Mouse (Mus musculus) neural tube, embryonic 10.5 days (tissue): Measurements from ENCODE around the gene Pomgnt2.
A peak's percentile ranks its signal among the peaks of the same experiment; 100 is the strongest.

Source experiments
- DNase-seq: peaks from one replicate; pipeline ENCODE4 v3.0.0-alpha.2; 2017; ENCODE audit warnings: low spot score; ENCODE audit errors: extremely low spot score

Gene Pomgnt2

DNA sequence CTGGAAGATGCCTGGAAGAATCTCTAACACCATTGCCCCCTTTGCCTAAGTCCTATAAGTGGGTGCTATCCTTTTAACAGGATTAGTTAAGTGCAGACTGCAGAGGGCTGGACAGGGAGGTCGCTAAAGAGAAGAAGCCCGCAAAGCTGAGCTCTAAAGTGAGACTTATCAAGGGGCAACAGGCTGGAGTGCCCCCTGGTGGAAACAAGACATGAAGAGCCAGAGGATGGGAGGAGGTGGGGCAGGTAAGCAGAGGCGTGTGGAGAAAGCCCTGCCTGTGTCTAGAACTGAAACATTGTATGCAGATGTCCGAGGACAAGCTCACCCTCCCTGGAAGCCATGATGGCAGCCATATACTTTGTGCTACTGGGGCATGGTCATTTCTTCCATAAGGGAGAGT, 16.7 kb upstream of the Pomgnt2 start:
- DNase-seq = no peak

DNA sequence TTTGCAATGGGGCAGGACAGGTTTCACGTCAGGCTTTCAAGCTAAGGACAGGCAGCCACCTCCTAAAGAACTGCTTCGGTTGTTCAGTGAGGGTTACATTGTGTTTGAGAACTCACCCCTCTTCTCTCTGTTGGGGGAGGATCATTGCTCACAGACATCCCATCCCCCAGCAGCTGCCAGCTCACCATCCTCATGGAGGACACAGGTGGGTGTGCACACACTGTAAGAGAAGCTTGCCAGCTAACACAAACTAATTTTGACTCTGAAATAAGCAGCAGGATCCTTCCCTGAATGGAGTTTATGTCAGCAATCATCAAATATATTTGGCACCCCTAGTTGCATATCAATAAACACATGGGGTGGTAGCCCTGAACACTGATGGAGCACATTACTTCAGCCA, 15.9 kb upstream of the Pomgnt2 start:
- no peak for DNase-seq

DNA sequence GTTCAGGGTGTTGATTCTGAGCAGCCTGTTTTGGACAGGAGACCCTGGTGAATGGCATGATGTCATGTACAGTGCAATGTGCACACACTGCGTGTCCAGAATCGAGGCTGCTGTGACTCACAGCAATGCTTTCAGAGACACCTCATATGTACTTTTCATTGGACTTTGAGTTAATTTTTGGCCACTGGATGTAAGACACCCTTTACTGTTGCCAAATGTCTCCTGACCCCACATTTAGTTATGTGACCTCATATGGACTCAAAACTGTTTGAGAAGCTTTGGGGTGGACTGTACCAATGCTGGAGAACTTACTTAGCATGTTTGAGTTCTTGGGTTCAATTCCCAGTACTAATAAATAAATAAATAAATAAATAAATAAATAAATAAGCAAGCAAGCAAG, 13.8 kb upstream of the Pomgnt2 start:
- DNase-seq = no peak

DNA sequence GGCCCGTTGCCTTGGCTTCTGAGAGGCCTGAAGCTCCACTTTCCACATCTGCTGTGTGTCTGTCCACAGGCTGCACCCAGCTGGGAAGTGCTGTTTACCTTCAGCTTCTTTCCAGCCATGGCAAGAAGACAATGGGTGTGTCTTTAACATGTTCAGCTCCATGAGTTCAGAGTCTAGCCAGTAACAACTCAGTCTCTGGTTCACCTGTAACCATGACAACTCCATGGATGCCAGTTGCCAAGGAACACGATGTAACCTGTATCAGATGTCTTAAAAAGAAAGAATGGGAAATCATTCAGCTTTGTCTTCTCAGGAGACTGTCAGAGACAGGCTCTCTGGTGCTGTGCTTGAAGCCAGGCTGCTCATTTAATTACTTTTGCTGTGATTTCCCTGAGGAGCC, 12.0 kb upstream of the Pomgnt2 start:
- DNase-seq = no peak

DNA sequence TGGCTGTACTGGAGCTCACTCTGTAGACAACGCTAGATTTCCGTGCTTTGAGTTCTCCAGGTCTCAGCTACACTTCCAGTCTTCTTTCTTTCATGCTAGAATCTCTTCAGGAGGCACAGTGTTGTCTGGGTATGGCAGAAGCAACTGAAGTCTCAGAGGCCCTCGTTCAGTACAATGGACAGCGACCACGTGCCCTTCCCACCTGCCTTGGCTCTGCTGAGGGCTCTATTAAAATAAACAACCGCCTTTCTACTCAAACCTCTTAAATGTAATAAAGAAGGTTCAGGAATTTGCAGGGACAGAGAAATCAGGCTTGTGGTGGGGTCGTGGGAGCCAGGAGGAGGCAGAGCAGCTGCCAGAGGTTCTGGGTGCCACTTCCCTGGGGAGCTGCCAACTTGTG, 9.7 kb upstream of the Pomgnt2 start:
- peak; percentile 58 for DNase-seq

DNA sequence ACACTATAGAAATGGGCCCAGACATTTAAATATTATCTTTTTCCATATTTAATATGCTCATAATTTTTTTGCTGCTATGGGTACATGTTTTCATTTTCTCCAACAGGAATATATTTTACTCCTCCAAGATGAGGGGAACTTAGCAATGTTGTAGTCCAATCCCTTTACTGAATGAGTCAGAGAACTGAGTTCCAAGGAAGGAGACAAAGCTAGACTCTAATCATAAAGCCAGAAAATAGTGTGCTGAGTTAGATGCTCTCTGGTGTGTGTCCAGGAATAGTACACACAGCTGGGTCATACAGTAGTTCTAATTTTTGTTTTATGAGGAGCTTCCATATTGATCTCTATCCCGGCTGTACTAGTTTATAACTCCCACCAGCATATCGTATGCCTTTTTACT, 9.3 kb upstream of the Pomgnt2 start:
- no peak for DNase-seq

DNA sequence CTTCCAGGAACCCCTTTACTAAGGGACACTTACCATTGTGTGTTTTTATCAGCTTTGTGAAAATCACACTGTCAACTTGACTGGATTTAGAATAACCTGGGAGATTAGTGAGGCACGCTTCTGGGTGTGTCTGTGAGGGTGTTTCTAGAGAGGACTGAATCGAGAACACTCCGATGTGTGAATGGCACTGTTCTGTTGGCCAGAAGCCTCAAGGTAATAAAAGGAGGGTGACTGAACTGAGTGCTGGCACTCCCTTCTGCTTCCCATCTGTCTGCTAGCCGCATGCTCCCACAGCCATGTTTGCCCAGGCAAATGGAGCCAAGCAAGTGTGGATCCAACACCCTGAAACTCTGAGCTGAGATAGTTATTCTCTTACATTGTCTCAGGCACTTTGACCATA, 1.1 kb upstream of the Pomgnt2 start:
- DNase-seq = no peak

DNA sequence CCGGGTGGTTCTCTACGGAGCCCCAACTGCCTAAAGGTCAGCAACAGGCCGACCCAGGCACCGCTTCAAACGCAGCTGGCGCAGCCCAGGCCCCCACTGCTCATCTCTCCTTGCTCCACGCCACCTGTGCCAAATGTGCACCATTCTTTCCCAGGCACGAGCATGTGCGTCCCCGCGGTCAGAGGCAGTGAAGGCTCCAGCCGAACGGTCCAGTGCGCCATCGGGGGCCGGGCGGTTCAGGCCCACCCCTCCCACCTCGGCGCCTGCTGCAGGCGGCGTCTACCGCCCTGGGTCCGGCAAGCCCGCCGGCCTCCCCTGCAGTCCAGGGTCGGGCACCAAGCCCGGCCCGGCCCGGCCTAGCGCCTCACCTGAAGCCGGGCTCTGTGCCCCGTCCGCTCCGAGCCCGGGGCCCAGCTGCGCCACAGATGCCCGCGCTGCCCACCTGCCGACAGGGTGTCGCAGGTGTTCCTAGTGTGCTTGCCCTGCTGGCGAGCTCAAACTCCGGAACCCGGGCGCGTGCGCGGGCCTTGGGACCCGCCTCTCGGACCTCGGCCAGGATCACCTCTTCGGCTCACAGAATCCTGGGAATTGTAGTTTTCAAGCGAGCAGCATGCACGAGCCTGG, 1.3 kb downstream of the Pomgnt2 start:
- peak; percentile 81 for DNase-seq

DNA sequence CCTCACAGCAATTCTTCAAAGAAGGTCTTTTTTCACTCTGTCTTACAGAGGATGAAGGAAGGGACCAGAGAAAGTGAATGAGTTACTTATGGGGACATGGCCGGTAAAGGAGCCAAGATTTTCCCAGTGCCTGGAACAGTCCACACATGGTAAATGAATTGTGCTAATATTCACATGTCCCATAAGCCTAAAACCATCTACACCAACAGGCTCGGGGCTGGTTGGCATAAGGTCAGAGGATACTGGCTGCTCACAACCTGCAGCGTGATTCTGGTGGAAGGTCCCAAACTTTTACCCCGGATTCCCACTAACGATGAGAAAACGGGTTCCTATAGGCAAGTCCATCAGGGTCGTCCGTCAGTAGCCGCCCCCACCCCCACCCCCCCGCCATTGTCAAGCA, 1.8 kb downstream of the Pomgnt2 start:
- no peak for DNase-seq

DNA sequence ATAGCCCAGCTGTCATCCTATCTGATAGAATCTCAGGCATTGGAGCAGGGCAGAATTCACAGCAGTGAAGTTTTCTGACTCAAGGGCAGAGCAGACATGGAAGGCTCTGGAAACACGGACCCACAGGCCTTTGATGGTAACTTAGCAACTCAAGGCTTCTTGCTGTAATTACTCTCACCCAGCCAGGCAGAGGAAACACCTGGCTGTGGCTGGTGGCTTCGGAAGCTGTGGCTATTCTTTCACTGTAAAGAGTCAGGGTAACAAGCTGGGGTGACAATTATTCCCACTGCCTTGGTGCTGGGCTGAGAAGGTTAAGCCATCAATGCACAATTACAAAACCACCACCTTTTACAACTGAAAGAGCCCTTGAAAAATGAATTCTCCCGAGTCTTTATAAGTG, 3.9 kb downstream of the Pomgnt2 start:
- no peak for DNase-seq

DNA sequence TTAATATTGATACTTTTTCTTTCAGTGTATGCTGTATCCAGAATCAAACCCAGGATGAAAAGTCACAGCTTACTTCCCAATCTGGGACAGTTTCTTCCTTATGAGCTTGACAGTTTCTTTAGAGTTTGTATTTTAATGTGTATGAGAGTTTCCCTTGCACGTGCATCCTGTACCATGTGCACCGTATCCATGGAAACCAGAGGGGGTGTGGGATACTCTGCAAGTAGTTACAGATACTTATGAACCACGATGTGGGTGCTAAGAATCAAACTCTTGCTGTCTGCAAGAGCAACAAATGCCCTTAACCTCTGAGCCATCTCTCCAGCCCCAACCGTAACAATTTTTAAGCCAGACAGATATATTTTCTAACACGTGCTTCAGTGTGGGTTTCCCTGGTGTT, 5.9 kb downstream of the Pomgnt2 start:
- DNase-seq = no peak

DNA sequence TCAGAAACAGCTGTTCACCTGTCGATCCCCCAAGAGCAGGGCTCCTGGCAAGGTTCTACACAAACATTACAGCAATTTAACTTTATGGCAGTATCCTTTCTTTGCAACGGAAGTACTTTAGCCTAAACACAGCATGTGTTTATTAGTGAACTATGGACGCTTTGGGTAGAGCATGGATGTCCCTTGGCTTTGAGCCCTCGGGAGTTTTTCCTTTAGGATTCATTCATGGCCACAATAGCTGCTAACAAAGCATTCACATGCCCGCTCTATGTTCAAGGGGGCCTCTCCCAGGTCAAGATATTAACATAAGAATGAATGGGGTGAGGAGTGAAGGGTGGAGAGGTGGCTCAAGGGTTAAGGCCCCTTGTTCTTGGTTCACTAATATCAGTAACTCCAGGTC, 7.4 kb downstream of the Pomgnt2 start:
- no peak for DNase-seq

DNA sequence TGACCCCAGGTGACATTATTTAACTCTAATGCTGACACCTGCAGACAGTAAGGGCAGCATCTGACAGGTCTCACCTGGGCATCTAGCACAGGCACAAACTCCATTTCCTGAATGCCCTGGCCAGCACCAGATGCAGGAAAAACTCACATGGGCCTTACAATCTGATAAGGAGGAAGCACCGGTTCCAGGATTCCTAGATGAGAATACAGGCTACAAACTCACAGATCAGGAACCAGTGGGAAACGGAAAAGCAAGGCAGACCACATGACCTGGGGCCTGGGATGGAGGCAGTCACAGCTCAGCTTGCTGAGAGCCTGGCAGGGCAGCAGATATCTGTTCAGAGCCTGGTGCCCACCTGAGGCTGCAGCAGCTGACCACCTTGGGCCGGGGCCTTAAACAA, 8.0 kb downstream of the Pomgnt2 start:
- DNase-seq = no peak

DNA sequence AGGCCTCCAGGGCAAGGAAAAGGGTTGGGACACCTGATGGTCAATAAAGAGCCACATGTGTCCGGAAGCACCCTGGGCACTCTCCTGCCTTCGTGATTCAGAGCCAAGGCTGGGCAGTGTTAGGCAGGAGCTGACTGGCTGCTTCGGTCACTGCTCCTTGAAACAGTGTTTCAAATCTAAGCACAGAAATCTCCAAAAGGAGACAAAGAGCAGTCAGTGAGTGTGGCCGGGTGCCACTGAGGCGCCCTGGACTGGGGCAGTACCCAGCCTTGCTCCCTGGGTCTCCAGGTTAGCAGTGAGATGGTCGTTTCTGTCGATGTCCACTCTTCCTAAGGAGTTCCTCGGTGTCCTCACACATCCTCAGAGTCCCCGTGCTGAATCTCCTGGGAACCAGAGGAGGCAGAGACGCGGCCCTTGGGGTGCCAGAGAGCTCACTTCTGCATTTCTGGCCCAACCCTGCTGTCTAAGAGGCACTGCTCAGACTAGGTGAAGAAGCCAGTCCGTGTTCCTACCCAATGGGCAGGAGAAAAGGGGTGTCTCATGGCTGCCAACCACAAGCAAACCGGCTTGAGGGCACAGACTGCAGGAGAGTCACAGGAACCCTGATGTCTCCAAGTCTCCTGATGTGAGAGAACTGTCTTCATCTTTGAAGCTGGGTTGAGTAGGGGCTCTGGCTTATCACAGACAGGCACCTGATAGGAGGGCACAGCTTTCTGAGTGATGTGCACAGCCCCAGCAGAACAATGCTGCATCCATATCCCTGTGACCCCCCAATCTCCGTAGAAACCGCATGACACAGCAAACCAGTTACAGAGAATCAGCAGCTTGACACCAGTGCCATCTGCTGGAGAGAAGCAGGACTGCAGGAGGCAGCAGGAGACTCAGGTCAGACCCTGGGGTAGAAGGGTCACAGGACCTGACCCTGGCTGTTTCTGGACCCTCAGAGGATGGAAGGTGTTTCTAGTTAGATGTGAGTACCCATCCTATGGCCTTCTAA, 12.1 kb downstream of the Pomgnt2 start:
- DNase-seq = peak; percentile 84

DNA sequence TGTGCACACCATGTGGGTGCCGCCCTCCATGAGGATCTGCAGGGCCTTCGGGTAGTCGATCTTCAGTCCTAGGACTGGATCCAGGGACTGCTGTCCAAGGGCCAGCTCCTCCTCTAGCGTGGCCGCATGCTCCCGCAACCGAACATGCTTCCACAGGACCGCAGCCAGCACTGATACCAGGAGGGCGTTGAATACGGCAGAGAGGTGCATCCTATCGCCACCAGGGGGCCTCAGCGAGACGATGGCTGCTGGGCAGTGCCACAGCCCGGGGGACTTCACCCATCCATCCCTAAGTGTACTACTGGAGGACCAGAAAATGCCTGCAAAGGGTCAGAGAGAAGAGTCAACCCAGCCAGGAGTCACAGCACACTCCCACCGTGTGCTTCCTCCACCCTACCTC, 13.4 kb downstream of the Pomgnt2 start:
- peak; percentile 58 for DNase-seq

DNA sequence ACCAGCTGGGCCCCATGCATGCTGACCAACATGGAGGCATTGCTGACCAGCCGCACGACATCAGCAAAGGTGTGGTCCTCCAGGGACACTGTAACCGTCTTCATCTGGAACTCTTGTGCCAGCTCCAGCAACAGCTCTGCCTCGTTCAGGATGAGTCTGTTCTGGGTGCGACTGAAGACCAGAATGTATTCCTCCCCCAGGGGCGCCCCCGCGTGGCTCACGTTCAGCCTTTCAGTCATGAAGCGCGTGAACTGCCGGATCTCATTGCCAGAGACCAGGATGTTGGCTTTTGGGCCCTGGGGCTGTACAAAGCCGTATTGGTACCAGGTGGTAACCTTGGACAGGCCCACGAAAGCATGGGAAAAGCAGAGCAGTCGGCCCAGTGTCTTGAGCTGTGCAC, 14.2 kb downstream of the Pomgnt2 start:
- no peak for DNase-seq

DNA sequence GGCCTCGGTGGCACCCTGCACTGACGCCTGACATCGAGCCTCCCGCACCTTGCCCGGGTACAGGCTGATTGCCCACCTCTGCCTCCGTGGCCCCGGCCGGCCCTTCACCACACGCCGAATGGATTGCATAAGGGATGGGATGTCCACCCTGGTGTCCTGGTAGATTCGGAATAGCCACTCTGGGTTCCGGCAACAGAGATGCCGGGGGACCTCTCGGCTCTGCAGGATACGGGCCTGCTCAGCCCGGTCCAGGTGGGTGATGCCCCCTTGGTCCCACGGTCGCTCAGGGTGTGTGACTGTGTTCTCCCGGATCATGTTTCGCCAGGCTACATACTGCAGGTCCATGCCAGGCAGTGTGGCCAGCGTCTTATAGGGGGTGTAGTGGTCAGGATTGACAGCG, 14.7 kb downstream of the Pomgnt2 start:
- no peak for DNase-seq

DNA sequence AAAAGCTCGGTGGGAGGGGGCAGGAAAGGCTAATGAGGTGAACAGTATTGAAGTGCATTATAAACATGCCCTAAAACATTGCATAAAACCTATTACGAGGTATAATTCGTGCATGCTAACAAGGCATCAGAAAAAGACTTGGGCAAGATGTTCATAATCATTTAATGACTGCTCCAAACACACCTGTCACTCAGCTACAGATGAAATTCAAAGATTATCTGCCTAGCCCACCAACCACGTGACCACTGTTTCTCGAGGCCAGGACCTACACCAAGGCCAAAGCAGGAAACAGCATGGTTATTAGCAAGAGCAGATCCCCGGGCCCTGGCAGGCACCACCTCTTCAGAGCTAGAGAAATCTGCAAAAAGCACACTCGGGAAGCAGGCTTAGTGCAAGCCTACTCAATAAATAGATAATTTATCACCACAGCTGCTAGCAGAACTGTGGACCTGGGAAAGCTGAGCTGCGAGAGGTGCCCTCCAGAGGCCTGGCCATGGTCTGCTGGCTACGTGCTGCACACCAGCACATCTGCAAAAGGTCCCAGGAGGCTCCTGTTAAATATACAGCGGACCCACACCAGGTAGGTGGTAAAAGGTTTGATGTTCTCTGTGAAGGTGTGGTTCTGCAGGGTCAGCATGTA, 15.3 kb downstream of the Pomgnt2 start:
- no peak for DNase-seq

DNA sequence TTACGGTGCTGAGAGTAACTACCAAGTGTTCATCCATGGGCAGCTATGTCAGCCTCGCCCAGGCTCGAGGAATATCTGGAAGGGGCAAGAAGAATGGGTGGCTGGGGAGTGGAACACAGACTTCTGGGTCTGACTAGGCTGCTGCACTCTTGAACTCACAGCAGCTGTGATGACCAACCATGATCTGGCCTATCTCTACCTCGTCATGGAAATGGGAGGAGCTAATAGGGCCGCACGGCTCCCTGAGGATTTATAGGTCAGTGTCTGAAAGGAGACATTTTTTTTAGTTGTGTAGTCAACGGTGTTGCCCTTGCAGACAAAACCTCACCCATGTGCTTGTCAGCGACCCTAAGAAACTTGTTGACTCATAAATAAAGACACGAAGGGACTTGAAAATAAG, 15.9 kb downstream of the Pomgnt2 start:
- DNase-seq = no peak

DNA sequence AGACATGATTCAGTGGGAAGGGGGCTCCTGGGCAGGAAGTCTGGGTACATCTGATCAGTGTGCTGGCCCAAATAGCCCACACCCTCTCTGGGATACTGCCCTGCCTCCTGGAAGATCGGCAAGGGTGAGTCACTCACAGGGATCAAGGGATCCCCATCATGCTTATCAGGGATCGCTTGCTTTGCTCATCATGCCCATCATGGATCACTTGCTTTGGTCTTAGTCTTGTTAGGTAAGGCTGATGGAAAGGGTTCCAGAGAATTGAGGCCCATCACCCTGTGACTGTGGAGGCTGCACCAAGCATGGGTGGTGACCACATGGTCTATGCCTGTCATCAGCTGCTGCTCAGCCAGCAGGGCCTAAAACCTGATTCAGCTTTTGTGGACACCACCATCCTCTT, 21.6 kb downstream of the Pomgnt2 start:
- no peak for DNase-seq

DNA sequence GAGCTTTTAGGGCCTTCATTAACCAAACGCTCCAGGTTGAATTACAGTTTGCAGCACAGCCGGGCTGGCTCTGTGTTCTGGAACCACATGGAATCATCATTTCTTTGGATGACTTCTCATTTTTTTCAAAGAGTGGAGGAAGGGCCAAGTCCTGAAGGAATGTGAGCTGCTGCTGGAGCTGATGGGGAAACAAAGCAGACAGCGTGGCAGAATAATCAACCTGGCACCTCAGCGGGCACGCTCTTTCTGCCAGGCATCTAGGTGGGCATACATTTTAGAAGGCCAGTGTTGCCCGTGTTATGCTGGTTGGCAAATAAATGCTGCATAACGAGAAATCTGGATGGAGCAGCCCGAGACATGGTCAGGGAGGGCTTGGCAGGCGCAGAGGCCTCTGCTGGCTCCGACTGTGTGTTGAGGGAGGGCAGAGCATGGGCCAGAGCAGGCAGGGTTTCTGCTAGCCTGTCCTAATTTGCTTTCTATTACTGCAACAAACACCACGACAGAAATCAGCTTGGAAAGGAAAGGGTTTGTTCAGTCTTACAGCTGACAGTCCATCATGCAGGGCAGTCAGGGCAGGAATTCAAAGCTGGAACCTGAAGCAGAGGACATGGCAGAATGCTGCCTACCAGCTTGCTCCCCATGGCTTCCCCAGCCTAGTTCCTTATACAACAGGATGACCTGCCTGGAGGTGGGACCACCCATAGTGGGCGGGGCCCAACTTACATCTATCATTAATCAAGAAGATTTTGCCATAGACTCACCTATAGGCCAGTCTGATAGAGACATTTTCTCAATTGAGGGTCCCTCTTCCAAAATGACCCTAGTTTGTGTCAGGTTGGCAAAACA, 22.5 kb downstream of the Pomgnt2 start:
- no peak for DNase-seq

DNA sequence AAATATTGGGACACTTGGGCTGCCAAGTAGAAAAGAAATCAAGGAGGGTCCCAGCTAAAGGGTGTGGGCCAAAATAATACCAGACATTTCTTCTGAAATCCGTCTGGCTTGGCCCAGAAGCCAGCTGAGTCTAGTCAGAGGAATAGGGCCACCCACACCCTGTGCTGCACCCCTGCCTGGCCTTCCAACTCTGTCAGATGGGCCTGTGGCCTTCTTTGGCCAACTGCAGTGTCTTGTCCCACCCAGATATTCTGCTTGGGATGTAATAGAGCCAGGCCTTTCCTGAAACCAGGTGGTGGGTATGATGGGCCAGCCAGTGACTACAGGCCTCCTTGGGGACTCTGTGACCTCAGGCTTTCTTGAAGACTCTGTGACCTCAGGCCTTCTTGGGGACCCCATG, 23.7 kb downstream of the Pomgnt2 start:
- no peak for DNase-seq
